Mouse (Mus musculus) kidney, embryonic 14.5 days (tissue): ENCODE data around the gene Por. TPM values are rescaled to one million over a fixed set of nuclear protein-coding genes. Genes with fewer than 3 reads are reported as not detected.
A peak's percentile ranks its signal among the peaks of the same experiment; 100 is the strongest.

Source experiments
- ATAC-seq: fragments of 200-750 bp; cut with Nextera tagmentation; 2 replicates; pipeline ENCODE4 v1.8.0; 2017; ENCODE audit warnings: moderate number of reproducible peaks, mild to moderate bottlenecking, moderate TSS enrichment, moderate library complexity; ENCODE audit not compliant: low FRiP score, low TSS enrichment
- H3K27ac ChIP-seq: fragments of 300-500 bp; sonication (generic); 2 replicates; pipeline ENCODE4 v1.5.1; 2014; ENCODE audit warnings: low read depth, mild to moderate bottlenecking, low read length, moderate library complexity, mixed read lengths
- H3K27me3 ChIP-seq: fragments of 300-500 bp; sonication (generic); 2 replicates; pipeline ENCODE4 v1.6.1; 2014; ENCODE audit warnings: mild to moderate bottlenecking, low read length; ENCODE audit not compliant: control insufficient read depth, insufficient read depth
- H3K36me3 ChIP-seq: fragments of 300-500 bp; sonication (generic); 2 replicates; pipeline ENCODE4 v1.6.1; 2014; ENCODE audit warnings: low read length, mixed read lengths; ENCODE audit not compliant: control insufficient read depth, insufficient read depth
- H3K4me1 ChIP-seq: fragments of 300-500 bp; sonication (generic); 2 replicates; pipeline ENCODE4 v1.6.1; 2014; ENCODE audit warnings: low read length, mixed read lengths; ENCODE audit not compliant: control insufficient read depth, insufficient read depth
- H3K4me2 ChIP-seq: fragments of 300-500 bp; sonication (generic); replicated peaks from 2 replicates; pipeline ENCODE4 v1.6.1; 2014; ENCODE audit warnings: low read depth, mild to moderate bottlenecking, low read length
- H3K4me3 ChIP-seq: fragments of 300-500 bp; sonication (generic); 2 replicates; pipeline ENCODE4 v1.5.1; 2014; ENCODE audit warnings: mild to moderate bottlenecking, low read length
- H3K9ac ChIP-seq: fragments of 300-500 bp; sonication (generic); 2 replicates; pipeline ENCODE4 v1.6.1; 2014; ENCODE audit warnings: low read depth, mild to moderate bottlenecking, low read length, moderate library complexity
- H3K9me3 ChIP-seq: fragments of 300-500 bp; sonication (generic); 2 replicates; pipeline ENCODE4 v1.6.1; 2016; ENCODE audit warnings: low read length; ENCODE audit not compliant: control insufficient read depth
- WGBS: fragments of 180-500 bp; shearing (Covaris S2); extraction: QIAGEN DNeasy Blood & Tissue Kit; methylation state at CpG from one replicate; pipeline ENCODE4 v1.1.7; 2014; 5-methylcytosine and 5-hydroxymethylcytosine counted together
- polyA plus RNA-seq: library from polyadenylated mRNA; unstranded; fragments of >200 nt; fragmentation: Nextera tagmentation; extraction: Ambion mirVana; gene quantifications from 2 replicates; pipeline ENCODE4 v1.2.1, GENCODE M21; 2014

The Por gene
- polyA plus RNA-seq, 1 experiment from 2014 or later: 64.2 TPM

- peaks cover 5% of the 10 kb centered on the region for H3K36me3 ChIP-seq
- no peak overlapping the region for H3K4me2 ChIP-seq
- no peaks in the 10 kb centered on the region for H3K27me3 ChIP-seq
- WGBS: 56% methylated on average over 3 of the region's 3 CpGs
- no peak overlapping the region for H3K9ac ChIP-seq
- H3K4me1 ChIP-seq: peaks cover 24% of the 10 kb centered on the region
- H3K27ac ChIP-seq: no peak overlapping the region
- no peak overlapping the region for H3K4me3 ChIP-seq
- H3K9me3 ChIP-seq: no peaks in the 10 kb centered on the region
- ATAC-seq: no peak
These were observed 53.4 kb downstream of the Por start for GRCm38 (mm10) chr5:135723165-135723751.

DNA sequence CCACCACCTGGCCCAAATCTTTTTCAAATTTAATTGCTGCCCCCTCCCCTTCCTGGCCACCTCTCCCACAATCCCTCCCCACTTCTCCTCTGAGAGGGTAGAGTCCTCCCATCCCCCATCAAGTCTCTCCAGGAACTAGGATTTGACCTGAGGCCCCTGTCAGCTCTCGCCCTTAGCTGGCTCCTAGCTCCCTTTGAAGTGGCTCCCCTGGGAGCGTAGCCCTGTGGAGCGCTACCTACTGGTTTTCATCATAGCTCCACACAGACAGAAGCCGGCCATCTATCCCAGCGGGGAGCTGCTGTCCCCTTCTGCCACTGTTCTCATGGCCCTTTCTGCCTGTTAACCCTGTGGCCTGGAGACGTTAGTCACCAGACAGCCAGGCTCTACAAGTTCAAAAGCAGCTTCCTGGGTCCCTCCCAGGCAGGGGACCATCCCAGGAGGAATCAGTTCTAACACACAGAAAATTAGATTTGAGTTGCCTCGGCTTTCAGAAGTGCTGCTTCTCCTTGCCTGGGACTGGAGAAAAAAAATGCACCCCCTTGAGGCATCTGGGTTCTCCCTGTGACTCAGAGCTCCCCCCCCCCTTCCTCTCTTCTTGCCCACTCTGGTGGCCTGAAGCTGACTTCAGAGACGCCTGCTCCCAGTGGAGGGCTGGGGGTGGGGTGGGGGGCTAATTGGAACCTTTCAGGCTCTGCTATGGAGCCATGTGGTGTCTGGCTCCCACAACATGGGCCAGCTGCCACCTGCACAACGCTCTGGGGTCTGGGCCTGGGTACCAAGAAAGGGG lies 54.9 kb downstream of the Por start:
- Histone ChIP-seq H3K4me1 (peaks cover 24% of the 10 kb centered on the region), H3K9ac (peak overlapping the region; percentile 31), H3K36me3 (peaks cover 15% of the 10 kb centered on the region), H3K27ac (peak overlapping the region; percentile 76), H3K4me2 (peak overlapping the region; percentile 32; the same call in 1 of the 2 replicates), H3K9me3 (no peaks in the 10 kb centered on the region), H3K27me3 (no peaks in the 10 kb centered on the region), H3K4me3 (no peak overlapping the region)
- peak; percentile 47 for ATAC-seq
- WGBS: 16% methylated on average over 9 of the region's 9 CpGs

- Histone ChIP-seq H3K36me3 (peaks cover 22% of the 10 kb centered on the region), H3K4me3 (no peak overlapping the region), H3K27me3 (no peaks in the 10 kb centered on the region), H3K27ac (peak overlapping the region; percentile 76), H3K4me1 (peaks cover 24% of the 10 kb centered on the region), H3K9ac (peak overlapping the region; percentile 32), H3K4me2 (peak overlapping the region; percentile 32), H3K9me3 (no peaks in the 10 kb centered on the region)
- ATAC-seq: peak; percentile 77
- WGBS: 8% methylated on average over 8 of the region's 8 CpGs
These were observed 55.6 kb downstream of the Por start for GRCm38 (mm10) chr5:135725391-135725841.

DNA sequence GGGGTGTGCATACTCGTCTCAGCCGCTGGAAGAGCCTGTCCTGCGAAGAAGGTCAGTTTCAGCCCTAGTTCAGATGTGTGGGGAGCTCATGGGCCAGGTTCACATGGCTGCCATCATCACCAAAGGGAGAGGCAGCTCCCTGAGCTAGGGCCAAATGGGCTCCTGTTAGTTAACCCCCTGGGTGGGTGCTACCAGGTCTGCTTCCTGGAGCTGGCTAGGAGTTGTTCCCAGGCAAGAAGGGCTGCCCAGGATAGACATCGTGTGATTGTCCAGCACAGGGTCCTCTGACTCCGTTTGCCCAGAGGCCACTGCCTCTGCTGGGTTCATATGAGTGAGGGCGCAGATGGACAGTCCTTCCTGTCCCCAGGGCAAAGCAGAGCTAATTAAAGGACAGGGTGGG lies 56.2 kb downstream of the Por start:
- ATAC-seq: no peak
- H3K36me3 ChIP-seq: peaks cover 28% of the 10 kb centered on the region

GRCm38 (mm10) chr5:135726641-135727346 lies 57.0 kb downstream of the Por start:
- Histone ChIP-seq H3K4me1 (peaks cover 24% of the 10 kb centered on the region), H3K9ac (no peak overlapping the region), H3K27me3 (no peaks in the 10 kb centered on the region), H3K9me3 (no peaks in the 10 kb centered on the region), H3K27ac (no peak overlapping the region), H3K4me3 (no peak overlapping the region), H3K4me2 (no peak overlapping the region), H3K36me3 (peaks cover 36% of the 10 kb centered on the region)
- ATAC-seq: no peak
- WGBS: 84% methylated on average over 2 of the region's 2 CpGs

More for the DNA sequence above, 56.2 kb downstream of the Por start:
- H3K4me1 ChIP-seq: peaks cover 24% of the 10 kb centered on the region
- 29% methylated on average over 6 of the region's 6 CpGs for WGBS
- peak overlapping the region; percentile 32; the same call in 1 of the 2 replicates for H3K9ac ChIP-seq
- H3K27me3 ChIP-seq: no peaks in the 10 kb centered on the region
- H3K4me2 ChIP-seq: peak overlapping the region; percentile 32
- H3K9me3 ChIP-seq: no peaks in the 10 kb centered on the region
- H3K27ac ChIP-seq: peak overlapping the region; percentile 76; the same call in 1 of the 2 replicates
- H3K4me3 ChIP-seq: no peak overlapping the region

GRCm38 (mm10) chr5:135727871-135728270 lies 58.0 kb downstream of the Por start:
- Histone ChIP-seq H3K27ac (no peak overlapping the region), H3K4me1 (peaks cover 24% of the 10 kb centered on the region), H3K36me3 (peaks cover 47% of the 10 kb centered on the region), H3K9ac (no peak overlapping the region), H3K9me3 (no peaks in the 10 kb centered on the region), H3K4me3 (no peak overlapping the region), H3K27me3 (no peaks in the 10 kb centered on the region), H3K4me2 (no peak overlapping the region)
- WGBS: 95% methylated on average over 9 of the region's 9 CpGs
- no peak for ATAC-seq

GRCm38 (mm10) chr5:135728361-135728760 lies 58.5 kb downstream of the Por start:
- WGBS: 93% methylated on average over 13 of the region's 13 CpGs
- Histone ChIP-seq H3K4me2 (no peak overlapping the region), H3K36me3 (peaks cover 52% of the 10 kb centered on the region), H3K4me3 (no peak overlapping the region), H3K27me3 (no peaks in the 10 kb centered on the region), H3K27ac (no peak overlapping the region), H3K9me3 (no peaks in the 10 kb centered on the region), H3K9ac (no peak overlapping the region), H3K4me1 (peaks cover 24% of the 10 kb centered on the region)
- ATAC-seq: no peak

GRCm38 (mm10) chr5:135729351-135729750 lies 59.5 kb downstream of the Por start:
- Histone ChIP-seq H3K9ac (no peak overlapping the region), H3K4me2 (no peak overlapping the region), H3K36me3 (peaks cover 62% of the 10 kb centered on the region), H3K27me3 (no peaks in the 10 kb centered on the region), H3K4me3 (no peak overlapping the region), H3K27ac (no peak overlapping the region), H3K4me1 (peaks cover 21% of the 10 kb centered on the region), H3K9me3 (no peaks in the 10 kb centered on the region)
- no peak for ATAC-seq
- WGBS: 93% methylated on average over 13 of the region's 13 CpGs
